In genomic region chr5:45230097-45230496, GRCm38 (mm10) we compare ENCODE assay signal across 6 mouse cellular contexts.
"Had no signal": no experiment of that assay in that cellular context is flagged by ENCODE, and none has a peak within 500 bp of the region (broad histone marks: within the 10 kb centered on the region; RNA-seq: fewer than 3 reads in every experiment).

No protein-coding gene starts in this region.

- DNase-seq: kidney, adult 2 months; kidney, postnatal 14 days; layer of hippocampus, postnatal 36 days; lung, adult 18-20 months; thymus, adult 18-20 months; thymus, postnatal 14 days had no signal
